Mouse (Mus musculus) C2C12 (cell line): Measurements from ENCODE around the gene Osgin1.

ENCODE experiments used
- CEBPB ChIP-seq: IDR thresholded peaks from one replicate; pipeline ENCODE4 v1.6.1; 2011; ENCODE audit warnings: low read depth, mild to moderate bottlenecking, control low read depth, moderate library complexity
- CTCF ChIP-seq: IDR thresholded peaks from one replicate; pipeline ENCODE4 v1.5.1; 2011; ENCODE audit not compliant: control insufficient read depth, insufficient read depth, insufficient read length
- FOSL1 ChIP-seq: IDR thresholded peaks from one replicate; pipeline ENCODE4 v1.8.0; 2011; ENCODE audit warnings: mild to moderate bottlenecking, low read length; ENCODE audit not compliant: poor library complexity, insufficient read depth, severe bottlenecking
- MAX ChIP-seq: IDR thresholded peaks from one replicate; pipeline ENCODE4 v1.6.1; 2011; ENCODE audit warnings: mild to moderate bottlenecking, control low read depth
- MYOG ChIP-seq: IDR thresholded peaks from one replicate; pipeline ENCODE4 v1.6.1; 2011; ENCODE audit not compliant: control insufficient read depth, insufficient read length; ENCODE audit errors: extremely low read depth
- USF1 ChIP-seq: IDR thresholded peaks from one replicate; pipeline ENCODE4 v1.6.1; 2011; ENCODE audit warnings: low read depth, mild to moderate bottlenecking, control low read depth, moderate library complexity

GRCm38 (mm10) chr8:119412037-119412734, 21.7 kb upstream of the Osgin1 start:
- TF ChIP-seq CTCF (peak; percentile 4), MAX (no peak), FOSL1 (no peak), USF1 (no peak), CEBPB (no peak), MYOG (no peak)
